Mouse (Mus musculus) Muller cell, postnatal 12 days (primary cell): ENCODE measurements at regions not wholly inside any gene's neighbourhood (a gene's known extent, or its start where the extent isn't known, plus 50 kb on each side); places are given as distances from the start of the nearest gene placed in this dataset.
A peak's percentile ranks its signal among the peaks of the same experiment; 100 is the strongest.

Source experiments
- DNase-seq: peaks from one replicate; pipeline ENCODE4 v3.0.0-alpha.2; 2015; ENCODE audit errors: inconsistent ontology term

- peak; percentile 23 for DNase-seq
Measured at GRCm38 (mm10) chr5:141137716-141138115, 103.6 kb upstream of the Sdk1 start.

GRCm38 (mm10) chr5:141138771-141139360 lies 102.4 kb upstream of the Sdk1 start:
- DNase-seq: peak; percentile 8

GRCm38 (mm10) chr5:141139361-141139912 lies 101.9 kb upstream of the Sdk1 start:
- DNase-seq: peak; percentile 3

GRCm38 (mm10) chr5:141160391-141160790 lies 80.9 kb upstream of the Sdk1 start:
- no peak for DNase-seq

GRCm38 (mm10) chr5:141160956-141161355 lies 80.3 kb upstream of the Sdk1 start:
- DNase-seq: no peak

- DNase-seq: no peak
Measured at GRCm38 (mm10) chr5:141182442-141182841, 58.8 kb upstream of the Sdk1 start.

- DNase-seq: no peak
Measured at GRCm38 (mm10) chr5:141189033-141189432, 52.3 kb upstream of the Sdk1 start.
